Mouse (Mus musculus) forebrain, embryonic 14.5 days (tissue): ENCODE data around the gene Anp32a. TPM values are rescaled to one million over a fixed set of nuclear protein-coding genes. Genes with fewer than 3 reads are reported as not detected.

Source experiments
- ATAC-seq: fragments of 200-750 bp; cut with Nextera tagmentation; 2 replicates; pipeline ENCODE4 v1.8.0; 2017; ENCODE audit warnings: mild to moderate bottlenecking, moderate library complexity
- DNase-seq: peaks from one replicate; pipeline ENCODE4 v3.0.0-alpha.2; 2015; ENCODE audit warnings: low spot score
- H3K27ac ChIP-seq: fragments of 300-500 bp; sonication (generic); 2 replicates; pipeline ENCODE4 v1.5.1; 2014; ENCODE audit warnings: low read depth, mild to moderate bottlenecking, control low read depth, low read length, moderate library complexity
- H3K27me3 ChIP-seq: fragments of 300-500 bp; sonication (generic); replicated peaks from 2 replicates; pipeline ENCODE4 v1.6.1; 2014; ENCODE audit warnings: low read length, control low read depth, mixed read lengths; ENCODE audit not compliant: control insufficient read depth, insufficient read depth
- H3K36me3 ChIP-seq: fragments of 300-500 bp; sonication (generic); 2 replicates; pipeline ENCODE4 v1.6.1; 2014; ENCODE audit warnings: low read length, control low read depth; ENCODE audit not compliant: control insufficient read depth, insufficient read depth
- H3K4me1 ChIP-seq: fragments of 300-500 bp; sonication (generic); 2 replicates; pipeline ENCODE4 v1.6.1; 2014; ENCODE audit warnings: antibody characterized with exemption, low read length, control low read depth; ENCODE audit not compliant: control insufficient read depth, insufficient read depth
- H3K4me2 ChIP-seq: fragments of 300-500 bp; sonication (generic); 2 replicates; pipeline ENCODE4 v1.6.1; 2014; ENCODE audit warnings: mild to moderate bottlenecking, control low read depth, low read length
- H3K4me3 ChIP-seq: fragments of 300-500 bp; sonication (generic); 2 replicates; pipeline ENCODE4 v1.5.1; 2014; ENCODE audit warnings: low read depth, low read length, control low read depth
- H3K9ac ChIP-seq: fragments of 300-500 bp; sonication (generic); 2 replicates; pipeline ENCODE4 v1.6.1; 2014; ENCODE audit warnings: mild to moderate bottlenecking, low read length, control low read depth, moderate library complexity
- H3K9me3 ChIP-seq: fragments of 300-500 bp; sonication (generic); replicated peaks from 2 replicates; pipeline ENCODE4 v1.6.1; 2016; ENCODE audit warnings: low read length, control low read depth, mixed read lengths; ENCODE audit not compliant: control insufficient read depth
- WGBS: fragments of 180-500 bp; shearing (Covaris S2); extraction: QIAGEN DNeasy Blood & Tissue Kit; methylation state at CpG from one replicate; pipeline ENCODE4 v1.1.7; 2014; 5-methylcytosine and 5-hydroxymethylcytosine counted together
- polyA plus RNA-seq: library from polyadenylated mRNA; unstranded; fragments of >200 nt; fragmentation: Nextera tagmentation; extraction: Ambion mirVana; gene quantifications from 2 replicates; pipeline ENCODE4 v1.2.1, GENCODE M21; 2014

Gene Anp32a
- polyA plus RNA-seq = 115 and 118 TPM in 2 replicates

- H3K36me3 ChIP-seq = no peaks in the 10 kb centered on the region
- WGBS = under 1% methylated on average over 34 of the region's 34 CpGs
- ATAC-seq = peak; percentile 93
- peak within 1 kb of the TSS; percentile 66 for H3K4me2 ChIP-seq
- H3K27me3 ChIP-seq = no peaks in the 10 kb centered on the region
- H3K4me3 ChIP-seq = peak within 1 kb of the TSS; percentile 88
- peak; percentile 99 for DNase-seq
- H3K9me3 ChIP-seq = no peaks in the 10 kb centered on the region
- H3K4me1 ChIP-seq = peaks cover 28% of the 10 kb centered on the region
- peak within 1 kb of the TSS; percentile 99 for H3K27ac ChIP-seq
- peak within 1 kb of the TSS; percentile 99 for H3K9ac ChIP-seq
Measured at GRCm38 (mm10) chr9:62341123-62341486, at the start of gene Anp32a. Gene Anp32a, plus strand, starts transcription at chr9:62341293.

GRCm38 (mm10) chr9:62295006-62295698 lies 45.9 kb upstream of the Anp32a start:
- no peak overlapping the region for H3K4me3 ChIP-seq
- H3K9me3 ChIP-seq = no peaks in the 10 kb centered on the region
- H3K9ac ChIP-seq = no peak overlapping the region
- H3K4me1 ChIP-seq = no peaks in the 10 kb centered on the region
- ATAC-seq (no peak; the same call in 1 of the 2 replicates), DNase-seq (peak; percentile 90)
- no peaks in the 10 kb centered on the region for H3K27me3 ChIP-seq
- no peak overlapping the region for H3K4me2 ChIP-seq
- no peaks in the 10 kb centered on the region for H3K36me3 ChIP-seq
- WGBS = 32% methylated on average over 7 of the region's 7 CpGs
- no peak overlapping the region for H3K27ac ChIP-seq

- no peak overlapping the region for H3K9ac ChIP-seq
Measured at GRCm38 (mm10) chr9:62296891-62297290, 44.2 kb upstream of the Anp32a start.

GRCm38 (mm10) chr9:62315556-62315955 lies 25.5 kb upstream of the Anp32a start:
- 94% methylated on average over 6 of the region's 6 CpGs for WGBS
- no peak overlapping the region for H3K4me2 ChIP-seq

More at GRCm38 (mm10) chr9:62296891-62297290, 44.2 kb upstream of the Anp32a start:
- no peak overlapping the region for H3K4me2 ChIP-seq
- DNase-seq (peak; percentile 16), ATAC-seq (no peak)
- no peaks in the 10 kb centered on the region for H3K27me3 ChIP-seq
- H3K36me3 ChIP-seq = no peaks in the 10 kb centered on the region
- H3K9me3 ChIP-seq = no peaks in the 10 kb centered on the region
- H3K4me1 ChIP-seq = no peaks in the 10 kb centered on the region
- H3K27ac ChIP-seq = no peak overlapping the region
- WGBS = 8% methylated on average over 1 of the region's 1 CpGs
- H3K4me3 ChIP-seq = no peak overlapping the region

GRCm38 (mm10) chr9:62318729-62319128 lies 22.4 kb upstream of the Anp32a start:
- ATAC-seq (no peak), DNase-seq (no peak)
- Histone ChIP-seq H3K4me2 (no peak overlapping the region), H3K27ac (no peak overlapping the region), H3K4me3 (no peak overlapping the region), H3K9me3 (no peaks in the 10 kb centered on the region), H3K36me3 (no peaks in the 10 kb centered on the region), H3K4me1 (no peaks in the 10 kb centered on the region), H3K9ac (no peak overlapping the region), H3K27me3 (no peaks in the 10 kb centered on the region)
- WGBS = 82% methylated on average over 4 of the region's 4 CpGs

More at GRCm38 (mm10) chr9:62315556-62315955, 25.5 kb upstream of the Anp32a start:
- H3K4me3 ChIP-seq = no peak overlapping the region
- no peaks in the 10 kb centered on the region for H3K27me3 ChIP-seq
- H3K9ac ChIP-seq = no peak overlapping the region
- DNase-seq = no peak
- H3K4me1 ChIP-seq = no peaks in the 10 kb centered on the region
- no peak overlapping the region for H3K27ac ChIP-seq
- H3K9me3 ChIP-seq = no peaks in the 10 kb centered on the region
- H3K36me3 ChIP-seq = no peaks in the 10 kb centered on the region
- ATAC-seq = no peak

GRCm38 (mm10) chr9:62323816-62324215 lies 17.3 kb upstream of the Anp32a start:
- DNase-seq (no peak), ATAC-seq (no peak)
- Histone ChIP-seq H3K4me2 (no peak overlapping the region), H3K36me3 (no peaks in the 10 kb centered on the region), H3K27me3 (no peaks in the 10 kb centered on the region), H3K4me3 (no peak overlapping the region), H3K9me3 (no peaks in the 10 kb centered on the region), H3K4me1 (no peaks in the 10 kb centered on the region), H3K27ac (no peak overlapping the region), H3K9ac (no peak overlapping the region)
- 81% methylated on average over 1 of the region's 1 CpGs for WGBS

GRCm38 (mm10) chr9:62325965-62326364 lies 15.1 kb upstream of the Anp32a start:
- no peaks in the 10 kb centered on the region for H3K36me3 ChIP-seq
- H3K9ac ChIP-seq = no peak overlapping the region
- 72% methylated on average over 3 of the region's 3 CpGs for WGBS
- no peak for ATAC-seq
- H3K4me3 ChIP-seq = no peak overlapping the region
- H3K4me1 ChIP-seq = no peaks in the 10 kb centered on the region
- no peak overlapping the region for H3K4me2 ChIP-seq
- no peaks in the 10 kb centered on the region for H3K27me3 ChIP-seq
- no peak overlapping the region for H3K27ac ChIP-seq
- no peaks in the 10 kb centered on the region for H3K9me3 ChIP-seq
- DNase-seq = no peak

GRCm38 (mm10) chr9:62334298-62334825 lies 6.7 kb upstream of the Anp32a start:
- Histone ChIP-seq H3K27ac (no peak overlapping the region), H3K4me1 (peaks cover 9% of the 10 kb centered on the region; the same call in 1 of the 2 replicates), H3K9ac (no peak overlapping the region), H3K27me3 (no peaks in the 10 kb centered on the region), H3K4me2 (no peak overlapping the region), H3K9me3 (no peaks in the 10 kb centered on the region), H3K4me3 (no peak overlapping the region), H3K36me3 (no peaks in the 10 kb centered on the region)
- WGBS = 77% methylated on average over 9 of the region's 9 CpGs
- ATAC-seq (no peak), DNase-seq (no peak)

GRCm38 (mm10) chr9:62335396-62335795 lies 5.7 kb upstream of the Anp32a start:
- Histone ChIP-seq H3K9ac (no peak overlapping the region), H3K36me3 (no peaks in the 10 kb centered on the region), H3K4me3 (no peak overlapping the region), H3K4me1 (peaks cover 15% of the 10 kb centered on the region; the same call in 1 of the 2 replicates), H3K27ac (no peak overlapping the region), H3K9me3 (no peaks in the 10 kb centered on the region), H3K4me2 (no peak overlapping the region), H3K27me3 (no peaks in the 10 kb centered on the region)
- 70% methylated on average over 12 of the region's 12 CpGs for WGBS
- no peak for ATAC-seq
- no peak for DNase-seq
